Mouse (Mus musculus) heart, adult 18-20 months (tissue): ENCODE measurements around the gene Ndufaf3. TPM values are rescaled to one million over a fixed set of nuclear protein-coding genes. Genes with fewer than 3 reads are reported as not detected.

Experiments used
- DNase-seq, 2 experiments: peaks; one replicate each; pipeline ENCODE4 v3.0.0; 2021 to 2022; ENCODE audit warnings: mixed read lengths in 1 of 2
- total RNA-seq, 2 experiments: library from RNA; stranded (reverse); gene quantifications; 2 replicates each; pipeline ENCODE4 v1.2.3; 2021

Ndufaf3 gene
- total RNA-seq, 2 experiments from 2014 or later: 67.0 to 72.6 TPM

- DNase-seq: no peak
Measured at GRCm38 (mm10) chr9:108573774-108574690, 6.8 kb upstream of the Ndufaf3 start.

DNA sequence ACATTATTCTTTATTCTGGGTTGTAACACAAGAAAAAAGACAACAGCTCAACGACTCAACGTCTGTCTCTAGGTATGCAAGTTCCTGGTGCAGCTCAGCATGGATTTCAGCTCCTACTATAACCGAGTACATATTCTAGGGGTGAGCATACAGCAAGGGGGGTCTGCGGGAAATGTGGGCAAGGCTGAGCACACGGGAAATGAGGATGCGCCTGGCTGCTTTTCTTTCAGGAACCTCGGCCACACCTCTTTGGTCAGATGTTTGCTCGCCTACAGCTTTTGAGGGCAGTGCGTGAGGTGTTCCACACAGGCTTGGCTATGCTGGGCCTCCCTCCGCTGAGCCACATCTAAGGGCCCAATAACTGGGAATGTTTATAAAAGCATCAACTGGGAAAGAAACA, 5.1 kb upstream of the Ndufaf3 start:
- DNase-seq: peak in 1 of 2 experiments; percentile 1

DNA sequence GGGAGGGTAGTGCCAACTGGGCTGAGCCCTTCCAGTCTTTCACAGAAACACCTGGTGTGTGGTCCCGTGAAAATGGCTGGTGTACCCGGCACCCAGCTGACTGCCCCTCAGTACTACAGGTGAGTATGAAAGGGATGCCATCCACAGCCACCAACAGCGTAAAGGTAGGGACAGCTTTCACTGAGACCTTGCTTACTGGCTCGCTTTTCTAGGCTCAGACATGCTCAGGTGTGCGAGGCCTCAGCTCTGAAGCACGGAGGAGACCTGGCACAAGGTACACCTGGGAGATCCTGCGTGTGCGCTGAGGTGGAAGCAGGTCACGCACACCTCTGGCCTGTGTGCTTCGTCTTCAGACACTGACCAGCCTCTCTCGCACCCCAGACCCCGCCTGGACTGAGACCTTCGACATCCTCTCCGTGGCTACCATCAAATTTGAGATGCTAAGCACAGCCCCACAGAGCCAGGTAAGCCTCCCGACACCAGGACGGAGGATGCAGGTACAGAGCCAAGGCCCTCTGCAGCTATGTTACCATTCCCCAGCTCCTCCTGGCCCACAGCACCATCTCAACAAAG, 4.3 kb upstream of the Ndufaf3 start:
- DNase-seq: no peak

GRCm38 (mm10) chr9:108570207-108570896, 3.1 kb upstream of the Ndufaf3 start:
- DNase-seq: peak; percentile 74 to 89

DNA sequence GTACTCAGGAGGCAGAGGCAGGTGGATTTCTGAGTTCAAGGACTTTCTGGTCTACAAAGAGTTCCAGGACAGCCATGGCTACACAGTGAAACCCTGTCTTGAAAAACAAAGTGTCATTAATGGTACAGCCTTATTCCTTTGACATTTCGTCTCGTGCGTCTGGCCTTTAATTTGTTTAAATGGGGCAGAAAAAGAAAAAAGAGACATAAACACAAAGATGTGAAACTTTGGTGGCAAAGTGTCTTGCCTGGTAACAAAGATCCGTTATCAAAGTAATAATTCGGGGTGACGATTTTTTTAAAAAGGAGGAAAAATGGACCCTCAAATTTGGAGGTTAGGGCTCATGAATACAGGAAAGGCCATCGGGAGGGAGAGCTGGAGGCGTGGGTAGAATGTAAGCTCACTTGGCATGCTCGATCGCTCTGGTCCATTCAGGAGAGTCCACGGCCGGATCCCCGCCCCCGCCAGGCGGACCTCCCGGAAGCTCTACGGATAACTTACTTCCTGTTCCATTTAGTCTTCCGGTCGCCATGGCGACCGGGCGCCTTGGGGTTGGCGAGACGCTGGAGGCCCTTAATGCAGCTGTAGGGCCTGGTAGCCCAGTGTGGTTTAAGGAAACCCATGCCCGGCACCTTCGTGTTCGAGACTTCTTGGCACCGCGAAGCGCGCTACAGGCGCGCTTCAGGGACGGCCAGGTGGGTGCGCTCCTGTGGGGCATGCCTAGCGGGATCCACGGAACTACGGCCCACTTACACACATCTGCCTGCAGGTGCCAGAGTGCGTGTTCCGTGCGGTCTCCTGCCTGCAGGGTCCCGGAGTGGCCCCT, 2.4 kb upstream of the Ndufaf3 start, which contains the start of gene Dalrd3:
Gene Dalrd3, plus strand, starts transcription at position 506 of the 826 bp plus-strand sequence.
- peak; percentile 89 to 95 for DNase-seq

- DNase-seq: no peak
Measured at GRCm38 (mm10) chr9:108568511-108568921, 1.3 kb upstream of the Ndufaf3 start.

GRCm38 (mm10) chr9:108567931-108568419, 741 bp upstream of the Ndufaf3 start:
- peak in 1 of 2 experiments; percentile 63 for DNase-seq

GRCm38 (mm10) chr9:108565881-108566814, 1.1 kb downstream of the Ndufaf3 start:
- DNase-seq: no peak

DNA sequence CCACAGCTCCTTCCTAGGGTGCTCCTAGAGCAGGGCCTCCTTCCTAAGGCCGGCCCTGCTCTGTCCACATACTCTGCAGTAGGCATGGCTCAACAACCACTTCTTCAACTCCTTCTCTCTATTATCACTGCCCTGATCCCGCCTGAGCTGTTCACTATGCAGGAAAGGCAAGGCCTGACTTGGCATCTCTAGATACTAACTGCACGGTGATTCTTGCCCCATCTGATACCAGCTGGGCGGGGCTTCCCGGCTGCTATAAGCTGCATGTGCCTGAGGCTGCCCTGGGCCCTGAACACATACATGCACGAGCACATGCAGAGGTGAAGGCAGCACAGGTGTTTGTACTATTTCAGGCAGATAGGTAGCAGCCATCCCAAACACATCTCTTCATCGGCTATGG, 3.1 kb downstream of the Ndufaf3 start:
- peak in 1 of 2 experiments; percentile 2 for DNase-seq

DNA sequence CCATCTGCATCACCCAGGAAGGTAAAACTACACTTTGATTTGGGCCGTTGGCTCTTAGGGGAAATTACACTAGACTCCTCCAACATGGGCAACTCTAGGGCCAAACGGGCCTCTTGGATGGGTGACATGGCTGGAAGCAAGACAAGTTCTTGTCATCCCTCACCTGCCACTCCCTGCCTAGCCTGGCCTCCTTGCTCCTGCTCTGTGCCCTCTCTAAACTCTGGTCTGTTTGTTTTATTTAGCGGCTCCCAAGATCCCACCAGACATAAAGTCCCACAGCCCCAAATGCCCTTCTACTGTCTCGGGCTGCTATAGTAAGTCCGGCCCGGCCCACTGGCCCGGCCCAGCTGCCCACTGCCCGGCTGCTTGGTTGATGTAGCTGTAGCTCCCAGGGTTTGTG, 3.6 kb downstream of the Ndufaf3 start:
- DNase-seq: no peak

- peak; percentile 97 to 98 for DNase-seq
Measured at GRCm38 (mm10) chr9:108560227-108560841, 6.9 kb downstream of the Ndufaf3 start, which contains the start of gene Impdh2. Gene Impdh2 (plus strand): TSS chr9:108560286.

- DNase-seq: no peak
Measured at GRCm38 (mm10) chr9:108559169-108559568, 8.1 kb downstream of the Ndufaf3 start.

GRCm38 (mm10) chr9:108546875-108547274, 20.4 kb downstream of the Ndufaf3 start:
- DNase-seq: no peak

- no peak for DNase-seq
Measured at GRCm38 (mm10) chr9:108545986-108546385, 21.2 kb downstream of the Ndufaf3 start.

- DNase-seq: no peak
Measured at GRCm38 (mm10) chr9:108540846-108541245, 26.4 kb downstream of the Ndufaf3 start.

- DNase-seq: no peak
Measured at GRCm38 (mm10) chr9:108531496-108531895, 35.7 kb downstream of the Ndufaf3 start.

DNA sequence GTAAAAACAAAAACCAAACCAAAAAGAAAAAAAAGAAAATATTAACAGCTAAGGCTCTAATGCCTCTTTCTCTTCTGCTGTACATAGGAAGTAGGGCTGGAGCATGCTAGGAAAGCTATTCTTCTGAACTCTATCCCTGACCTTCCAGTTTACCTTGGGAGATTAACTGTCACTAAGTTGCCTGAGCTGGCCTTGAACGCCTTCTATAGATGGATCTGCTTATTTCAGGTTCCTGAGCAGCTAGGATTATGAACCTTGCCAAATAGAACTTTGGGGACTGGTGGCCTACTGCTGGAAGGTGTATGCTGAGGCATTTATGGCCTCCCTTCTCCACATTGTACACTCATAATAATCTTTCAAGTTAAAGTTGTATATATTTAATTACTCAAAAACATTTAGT, 36.3 kb downstream of the Ndufaf3 start:
- no peak for DNase-seq

DNA sequence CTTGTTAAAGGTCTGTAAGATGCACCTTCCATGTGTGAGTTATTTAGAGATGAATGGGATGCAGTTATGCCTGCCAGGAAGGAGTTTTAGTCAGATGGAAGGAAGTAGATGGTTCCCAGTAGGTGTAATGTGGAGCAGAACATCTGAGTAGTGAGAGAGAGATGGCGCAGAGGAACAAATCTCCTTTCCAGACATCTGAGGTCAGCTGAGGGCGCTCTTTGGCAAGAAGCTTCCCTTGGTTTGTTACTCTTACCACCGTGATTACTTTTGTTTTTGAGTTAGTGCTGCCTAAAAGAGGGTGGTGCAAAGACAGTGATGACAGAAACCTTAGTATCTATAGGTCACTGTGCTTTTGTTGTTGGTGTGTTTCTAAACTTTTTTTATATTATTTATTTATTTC, 41.8 kb downstream of the Ndufaf3 start:
- no peak for DNase-seq

- no peak for DNase-seq
Measured at GRCm38 (mm10) chr9:108523341-108523740, 43.9 kb downstream of the Ndufaf3 start.

DNA sequence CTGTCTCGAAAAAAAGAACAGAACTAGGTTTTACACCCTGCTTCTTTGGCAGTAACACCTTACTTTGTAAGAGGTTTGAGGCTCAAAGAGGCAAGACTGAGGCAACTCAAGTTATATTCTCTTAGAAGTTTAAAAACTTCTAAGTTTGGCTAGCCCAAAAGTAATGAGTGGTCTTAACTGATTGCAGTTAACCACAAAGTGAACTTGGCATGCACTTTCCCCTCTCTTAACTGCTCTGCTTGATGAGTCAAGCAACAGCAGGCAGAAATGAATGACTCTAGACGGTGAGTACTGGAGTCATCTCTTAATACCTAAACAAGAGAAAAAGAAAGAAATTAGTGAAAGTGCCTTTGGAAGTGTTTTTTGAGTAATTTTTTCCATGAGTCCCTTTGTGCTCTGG, 45.6 kb downstream of the Ndufaf3 start:
- no peak for DNase-seq
